Mouse (Mus musculus): Measurements from ENCODE around the gene Ppp1r35. TPM values are rescaled to one million over a fixed set of nuclear protein-coding genes. Genes with fewer than 3 reads are reported as not detected.
A peak's percentile ranks its signal among the peaks of the same experiment; 100 is the strongest.

The Ppp1r35 gene
- 16.8 and 17.2 TPM in 2 replicates for polyA plus RNA-seq (2015; fragmentation: Nextera tagmentation; extraction: Ambion mirVana)

GRCm38 (mm10) chr5:137778635-137779034, at the start of gene Ppp1r35:
Gene Ppp1r35 (plus strand): TSS chr5:137778849.
- WGBS: under 1% methylated on average over 31 of the region's 31 CpGs
- peak within 1 kb of the TSS; percentile 82 for H3K9ac ChIP-seq (ENCODE audit: low read length)
- H3K27me3 ChIP-seq (ENCODE audit: control insufficient read depth, insufficient read depth, low read length): no peaks in the 10 kb centered on the region
- DNase-seq (ENCODE audit: low spot score): peak; percentile 97
- peak; percentile 93 for ATAC-seq (ENCODE audit: low FRiP score, low TSS enrichment)
- H3K4me3 ChIP-seq (ENCODE audit: low read depth, low read length): peak within 1 kb of the TSS; percentile 93
- no peaks in the 10 kb centered on the region for H3K9me3 ChIP-seq (ENCODE audit: control insufficient read depth, low read length)
- peak within 1 kb of the TSS; percentile 92 for H3K4me2 ChIP-seq (replicated peaks; ENCODE audit: low read depth)
- H3K36me3 ChIP-seq (ENCODE audit: control insufficient read depth, insufficient read depth, low read length): peaks cover 15% of the 10 kb centered on the region
- TF ChIP-seq CTCF (IDR thresholded peaks at IDR 0.05; ENCODE audit: low read depth) (no peak), EP300 (optimal IDR thresholded peaks at IDR 0.05) (no peak)
- peak within 1 kb of the TSS; percentile 84 for H3K27ac ChIP-seq (replicated peaks)
- H3K4me1 ChIP-seq (replicated peaks; ENCODE audit: control insufficient read depth, insufficient read depth): 0 out of 2 replicates have a peak, but pooled peaks cover 2% of the 10 kb centered on the region

- ATAC-seq (ENCODE audit: low FRiP score, low TSS enrichment) (no peak), DNase-seq (ENCODE audit: low spot score) (no peak)
- TF ChIP-seq CTCF (IDR thresholded peaks at IDR 0.05; ENCODE audit: low read depth): no peak
- TF ChIP-seq EP300 (optimal IDR thresholded peaks at IDR 0.05): no peak
- Histone ChIP-seq H3K36me3 (ENCODE audit: control insufficient read depth, insufficient read depth, low read length) (no peaks in the 10 kb centered on the region), H3K9ac (ENCODE audit: low read length) (no peak overlapping the region), H3K4me1 (replicated peaks; ENCODE audit: control insufficient read depth, insufficient read depth) (no peaks in the 10 kb centered on the region), H3K4me2 (replicated peaks; ENCODE audit: low read depth) (no peak overlapping the region), H3K27me3 (ENCODE audit: control insufficient read depth, insufficient read depth, low read length) (no peaks in the 10 kb centered on the region), H3K9me3 (ENCODE audit: control insufficient read depth, low read length) (no peaks in the 10 kb centered on the region), H3K4me3 (ENCODE audit: low read depth, low read length) (no peak overlapping the region), H3K27ac (replicated peaks) (no peak overlapping the region)
- 91% methylated on average over 12 of the region's 12 CpGs for WGBS
Measured at GRCm38 (mm10) chr5:137733638-137734288, 44.9 kb upstream of the Ppp1r35 start.

- H3K4me1 ChIP-seq (replicated peaks; ENCODE audit: control insufficient read depth, insufficient read depth): no peaks in the 10 kb centered on the region
- H3K27me3 ChIP-seq (ENCODE audit: control insufficient read depth, insufficient read depth, low read length): no peaks in the 10 kb centered on the region
- WGBS: 69% methylated on average over 6 of the region's 6 CpGs
- no peaks in the 10 kb centered on the region for H3K36me3 ChIP-seq (ENCODE audit: control insufficient read depth, insufficient read depth, low read length)
- no peak overlapping the region for H3K4me2 ChIP-seq (replicated peaks; ENCODE audit: low read depth)
- DNase-seq (ENCODE audit: low spot score): no peak
- peak; percentile 41; the same call in 1 of the 2 replicates for ATAC-seq (ENCODE audit: low FRiP score, low TSS enrichment)
- H3K4me3 ChIP-seq (ENCODE audit: low read depth, low read length): no peak overlapping the region
- TF ChIP-seq CTCF (IDR thresholded peaks at IDR 0.05; ENCODE audit: low read depth) (no peak), EP300 (optimal IDR thresholded peaks at IDR 0.05) (no peak)
- H3K27ac ChIP-seq (replicated peaks): no peak overlapping the region
- no peaks in the 10 kb centered on the region for H3K9me3 ChIP-seq (ENCODE audit: control insufficient read depth, low read length)
- no peak overlapping the region for H3K9ac ChIP-seq (ENCODE audit: low read length)
Measured at GRCm38 (mm10) chr5:137734289-137735061, 44.2 kb upstream of the Ppp1r35 start.

GRCm38 (mm10) chr5:137737400-137737940, 41.2 kb upstream of the Ppp1r35 start:
- no peak overlapping the region for H3K9ac ChIP-seq (ENCODE audit: low read length)
- 84% methylated on average over 6 of the region's 6 CpGs for WGBS
- no peaks in the 10 kb centered on the region for H3K36me3 ChIP-seq (ENCODE audit: control insufficient read depth, insufficient read depth, low read length)
- H3K9me3 ChIP-seq (ENCODE audit: control insufficient read depth, low read length): no peaks in the 10 kb centered on the region
- no peak for ATAC-seq (ENCODE audit: low FRiP score, low TSS enrichment)
- no peaks in the 10 kb centered on the region for H3K27me3 ChIP-seq (ENCODE audit: control insufficient read depth, insufficient read depth, low read length)
- no peak for DNase-seq (ENCODE audit: low spot score)
- H3K4me3 ChIP-seq (ENCODE audit: low read depth, low read length): no peak overlapping the region
- TF ChIP-seq EP300 (optimal IDR thresholded peaks at IDR 0.05): no peak
- no peak for TF ChIP-seq CTCF (IDR thresholded peaks at IDR 0.05; ENCODE audit: low read depth)
- no peak overlapping the region for H3K27ac ChIP-seq (replicated peaks)
- H3K4me2 ChIP-seq (replicated peaks; ENCODE audit: low read depth): no peak overlapping the region
- peaks cover 2% of the 10 kb centered on the region; the same call in 1 of the 2 replicates for H3K4me1 ChIP-seq (replicated peaks; ENCODE audit: control insufficient read depth, insufficient read depth)

GRCm38 (mm10) chr5:137738516-137738915, 40.1 kb upstream of the Ppp1r35 start:
- peaks cover 2% of the 10 kb centered on the region; the same call in 1 of the 2 replicates for H3K4me1 ChIP-seq (replicated peaks; ENCODE audit: control insufficient read depth, insufficient read depth)
- no peaks in the 10 kb centered on the region for H3K27me3 ChIP-seq (ENCODE audit: control insufficient read depth, insufficient read depth, low read length)
- no peaks in the 10 kb centered on the region for H3K9me3 ChIP-seq (ENCODE audit: control insufficient read depth, low read length)
- H3K36me3 ChIP-seq (ENCODE audit: control insufficient read depth, insufficient read depth, low read length): no peaks in the 10 kb centered on the region
- H3K9ac ChIP-seq (ENCODE audit: low read length): no peak overlapping the region
- TF ChIP-seq CTCF (IDR thresholded peaks at IDR 0.05; ENCODE audit: low read depth) (peak; percentile 65), EP300 (optimal IDR thresholded peaks at IDR 0.05) (no peak)
- H3K4me3 ChIP-seq (ENCODE audit: low read depth, low read length): no peak overlapping the region
- H3K27ac ChIP-seq (replicated peaks): no peak overlapping the region; the same call in 1 of the 2 replicates
- ATAC-seq (ENCODE audit: low FRiP score, low TSS enrichment) (no peak; the same call in 1 of the 2 replicates), DNase-seq (ENCODE audit: low spot score) (peak; percentile 30)
- no peak overlapping the region for H3K4me2 ChIP-seq (replicated peaks; ENCODE audit: low read depth)
- WGBS: 48% methylated on average over 5 of the region's 5 CpGs
